Comparison of ENCODE assay signal across 8 mouse cellular contexts in genomic region chr2:155817301-155818245, GRCm38 (mm10). TPM values are rescaled to one million over a fixed set of nuclear protein-coding genes. Genes with fewer than 3 reads are reported as not detected.
DNase-seq lines count a peak whose midpoint lies in the region; ATAC-seq and TF ChIP-seq lines count a peak whose summit lies in the region.

No protein-coding gene starts in this region.

- TF ChIP-seq CTCF in lung, embryonic 14.5 days (IDR thresholded peaks at IDR 0.05; ENCODE audit: low read depth), result no peak

- 76% methylated on average over 10 of the region's 10 CpGs for WGBS in lung, embryonic 14.5 days
- WGBS in heart, embryonic 13.5 days, result 73% methylated on average over 10 of the region's 10 CpGs
- WGBS in liver, embryonic 16.5 days (ENCODE audit: insufficient replicate concordance), result 58% methylated on average over 10 of the region's 10 CpGs

- no peaks in the 10 kb centered on the region for H3K9me3 ChIP-seq in lung, embryonic 14.5 days (ENCODE audit: low read depth, low read length)
- H3K9me3 ChIP-seq in heart, embryonic 13.5 days, result no peaks in the 10 kb centered on the region
- no peaks in the 10 kb centered on the region for H3K9me3 ChIP-seq in liver, embryonic 16.5 days (replicated peaks; ENCODE audit: control insufficient read depth, low read length)

- H3K9ac ChIP-seq in lung, embryonic 14.5 days, result no peak overlapping the region
- H3K9ac ChIP-seq in heart, embryonic 13.5 days, result peak overlapping the region; percentile 93
- no peak overlapping the region for H3K9ac ChIP-seq in liver, embryonic 16.5 days (ENCODE audit: low read depth, low read length)

- no peak overlapping the region for H3K4me3 ChIP-seq in lung, embryonic 14.5 days (ENCODE audit: low read depth, low read length)
- H3K4me3 ChIP-seq in heart, embryonic 13.5 days, result peak overlapping the region; percentile 86; the same call in 1 of the 2 replicates
- no peak overlapping the region; the same call in 1 of the 2 replicates for H3K4me3 ChIP-seq in liver, embryonic 16.5 days (ENCODE audit: low read depth, low read length)

- H3K4me1 ChIP-seq in lung, embryonic 14.5 days (ENCODE audit: insufficient read depth), result no peaks in the 10 kb centered on the region
- peaks cover 20% of the 10 kb centered on the region for H3K4me1 ChIP-seq in heart, embryonic 13.5 days
- peaks cover 22% of the 10 kb centered on the region for H3K4me1 ChIP-seq in liver, embryonic 16.5 days (ENCODE audit: control insufficient read depth, low read depth, low read length)

- no peaks in the 10 kb centered on the region for H3K27me3 ChIP-seq in lung, embryonic 14.5 days (ENCODE audit: insufficient read depth, low read length)
- H3K27me3 ChIP-seq in heart, embryonic 13.5 days (replicated peaks), result no peaks in the 10 kb centered on the region; the same call in none of the 2 replicates
- no peaks in the 10 kb centered on the region for H3K27me3 ChIP-seq in liver, embryonic 16.5 days (ENCODE audit: control insufficient read depth, insufficient read depth, low read depth, low read length)

- no peak overlapping the region for H3K27ac ChIP-seq in lung, embryonic 14.5 days (ENCODE audit: low read depth)
- H3K27ac ChIP-seq in heart, embryonic 13.5 days (replicated peaks), result no peak overlapping the region
- H3K27ac ChIP-seq in liver, embryonic 16.5 days (ENCODE audit: low read length), result no peak overlapping the region

- peak overlapping the region; percentile 81; the same call in 1 of the 2 replicates for H3K4me2 ChIP-seq in lung, embryonic 14.5 days
- peak overlapping the region; percentile 96 for H3K4me2 ChIP-seq in heart, embryonic 13.5 days
- H3K4me2 ChIP-seq in liver, embryonic 16.5 days (ENCODE audit: low read depth, low read length), result peak overlapping the region; percentile 97

- no peak for ATAC-seq in lung, embryonic 14.5 days (ENCODE audit: insufficient read depth)
- no peak for ATAC-seq in heart, embryonic 13.5 days (ENCODE audit: extremely low read depth, insufficient number of reproducible peaks, low FRiP score, low TSS enrichment)
- no peak for ATAC-seq in liver, embryonic 16.5 days (ENCODE audit: low read depth)
- no peak for ATAC-seq in inflammation-experienced regulatory T-cells, adult 6 months

- H3K36me3 ChIP-seq in lung, embryonic 14.5 days (ENCODE audit: insufficient read depth), result peaks cover 31% of the 10 kb centered on the region
- peaks cover 31% of the 10 kb centered on the region for H3K36me3 ChIP-seq in heart, embryonic 13.5 days
- H3K36me3 ChIP-seq in liver, embryonic 16.5 days (ENCODE audit: control insufficient read depth, insufficient read depth), result peaks cover 19% of the 10 kb centered on the region; the same call in 1 of the 2 replicates

- DNase-seq in lung, embryonic 14.5 days, result no peak
- no peak for DNase-seq in lung, postnatal 14 days
- peak; percentile 83 to 87 for DNase-seq in adrenal gland, postnatal 36 days
- no peak for DNase-seq in layer of hippocampus, adult 9-11 months
- no peak for DNase-seq in kidney, adult 9 months

RNA-seq across cellular contexts. Expression of gene BC029722, which starts 1.7 kb away (rescaled TPM):
- 8.9 and 9.2 TPM in 2 replicates for polyA plus RNA-seq in lung, embryonic 14.5 days (2014; fragmentation: Nextera tagmentation; extraction: Ambion mirVana)
- 100 to 1,000 TPM; 185 to 198 TPM for total RNA-seq in adrenal gland, postnatal 36 days (2021)
- polyA plus RNA-seq in heart, embryonic 13.5 days (2015; fragmentation: Nextera tagmentation; extraction: Ambion mirVana), result 10.8 and 12.0 TPM in 2 replicates
- 4.8 and 5.6 TPM in 2 replicates for polyA plus RNA-seq in liver, embryonic 16.5 days (2015; fragmentation: Nextera tagmentation; extraction: Ambion mirVana)
- 10 to 100 TPM; 12.6 to 16.8 (median 15.9) TPM for polyA plus RNA-seq in inflammation-experienced regulatory T-cells, adult 6 months (2017; shearing (Covaris generic))

RNA-seq across cellular contexts. Expression of gene Eif6, which starts 9.2 kb away (rescaled TPM):
- polyA plus RNA-seq in lung, embryonic 14.5 days (2014; fragmentation: Nextera tagmentation; extraction: Ambion mirVana), result 179 and 194 TPM in 2 replicates
- total RNA-seq in adrenal gland, postnatal 36 days (2021), result 100 to 1,000 TPM; 158 to 163 TPM
- 127 and 152 TPM in 2 replicates for polyA plus RNA-seq in heart, embryonic 13.5 days (2015; fragmentation: Nextera tagmentation; extraction: Ambion mirVana)
- 108 TPM in 2 replicates for polyA plus RNA-seq in liver, embryonic 16.5 days (2015; fragmentation: Nextera tagmentation; extraction: Ambion mirVana)
- polyA plus RNA-seq in inflammation-experienced regulatory T-cells, adult 6 months (2017; shearing (Covaris generic)), result 10 to 100 TPM; 65.0 to 78.8 (median 71.9) TPM

RNA-seq across cellular contexts. Expression of gene Fam83c, which starts 17.1 kb away (rescaled TPM):
- 0.04 and 0.11 TPM in 2 replicates for polyA plus RNA-seq in lung, embryonic 14.5 days (2014; fragmentation: Nextera tagmentation; extraction: Ambion mirVana)
- not detected for total RNA-seq in adrenal gland, postnatal 36 days (2021)
- 0.06 and 0.09 TPM in 2 replicates for polyA plus RNA-seq in heart, embryonic 13.5 days (2015; fragmentation: Nextera tagmentation; extraction: Ambion mirVana)
- polyA plus RNA-seq in liver, embryonic 16.5 days (2015; fragmentation: Nextera tagmentation; extraction: Ambion mirVana), result 0.08 and 0.14 TPM in 2 replicates
- not detected for polyA plus RNA-seq in inflammation-experienced regulatory T-cells, adult 6 months (2017; shearing (Covaris generic))

RNA-seq across cellular contexts. Expression of gene Mmp24, which starts 42.4 kb away (rescaled TPM):
- not detected in 2 replicates for polyA plus RNA-seq in lung, embryonic 14.5 days (2014; fragmentation: Nextera tagmentation; extraction: Ambion mirVana)
- total RNA-seq in adrenal gland, postnatal 36 days (2021), result 1 to 10 TPM; 1.4 to 1.7 TPM
- polyA plus RNA-seq in heart, embryonic 13.5 days (2015; fragmentation: Nextera tagmentation; extraction: Ambion mirVana), result 0.04 TPM in 1 of 2 replicates, not detected in the other
- polyA plus RNA-seq in liver, embryonic 16.5 days (2015; fragmentation: Nextera tagmentation; extraction: Ambion mirVana), result not detected in 2 replicates
- polyA plus RNA-seq in inflammation-experienced regulatory T-cells, adult 6 months (2017; shearing (Covaris generic)), result not detected

Comparison
In these comparisons a context has a peak if more than half of its experiments do, and no peak if none do; other contexts are left out.
1. DNase-seq: peak in adrenal gland, postnatal 36 days (2 of 2); none in lung, embryonic 14.5 days (single experiment), lung, postnatal 14 days (single experiment), layer of hippocampus, adult 9-11 months (single experiment) and kidney, adult 9 months (single experiment).
2. Peak in every context shown above with its lines, with median percentiles within 50 percentile points of each other: H3K4me2 ChIP-seq.